Mouse (Mus musculus) spleen, adult 2 months (tissue): ENCODE measurements around the gene Il10rb. TPM values are rescaled to one million over a fixed set of nuclear protein-coding genes. Genes with fewer than 3 reads are reported as not detected.

Source experiments
- DNase-seq, 2 experiments: peaks; one replicate each; pipeline versions ENCODE4 v3.0.0 to v3.0.0-alpha.2; 2012 to 2021; ENCODE audit warnings: low spot score in 2 of 2, low read depth in 1 of 2
- H3K27ac ChIP-seq: fragments of 200-500 bp; 2 replicates; pipeline ENCODE4 v1.5.1; 2012; ENCODE audit warnings: low read length, inconsistent platforms; ENCODE audit not compliant: insufficient read depth
- H3K27me3 ChIP-seq: fragments of 200-500 bp; 2 replicates; pipeline ENCODE4 v1.6.1; 2012; ENCODE audit warnings: mild to moderate bottlenecking, moderate library complexity, low read length, inconsistent platforms; ENCODE audit not compliant: control insufficient read depth, insufficient read depth
- H3K36me3 ChIP-seq: fragments of 200-500 bp; 2 replicates; pipeline ENCODE4 v1.6.1; 2012; ENCODE audit warnings: mild to moderate bottlenecking, low read length, inconsistent platforms; ENCODE audit not compliant: control insufficient read depth, insufficient read depth
- H3K4me1 ChIP-seq: fragments of 200-500 bp; 2 replicates; pipeline ENCODE4 v1.6.1; 2011; ENCODE audit warnings: inconsistent platforms; ENCODE audit not compliant: control insufficient read depth, insufficient read depth, insufficient read length
- H3K4me3 ChIP-seq: fragments of 200-500 bp; 2 replicates; pipeline ENCODE4 v1.5.1; 2011; ENCODE audit warnings: mild to moderate bottlenecking, inconsistent platforms; ENCODE audit not compliant: insufficient read depth, insufficient read length; ENCODE audit errors: extremely low read depth
- CTCF ChIP-seq: fragments of 200-500 bp; IDR thresholded peaks from 2 replicates; pipeline ENCODE4 v1.5.1; 2011; ENCODE audit warnings: mild to moderate bottlenecking, inconsistent platforms; ENCODE audit not compliant: insufficient read depth, insufficient read length, insufficient replicate concordance; ENCODE audit errors: extremely low read depth
- POLR2A ChIP-seq: fragments of 200-500 bp; IDR thresholded peaks from 2 replicates; pipeline ENCODE4 v1.6.1; 2011; ENCODE audit warnings: low read depth, low read length, inconsistent platforms
- WGBS: fragments of 180-500 bp; shearing (Covaris S2); methylation state at CpG from one replicate; pipeline ENCODE4 v1.1.7; 2018; 5-methylcytosine and 5-hydroxymethylcytosine counted together
- polyA plus RNA-seq: library from polyadenylated mRNA; depleted of rRNA; stranded (reverse); fragments of >200 nt; gene quantifications from 2 replicates; pipeline ENCODE4 v1.2.3, GENCODE M21; 2012

Gene Il10rb
- polyA plus RNA-seq, 1 experiment, result 43.8 TPM

DNA sequence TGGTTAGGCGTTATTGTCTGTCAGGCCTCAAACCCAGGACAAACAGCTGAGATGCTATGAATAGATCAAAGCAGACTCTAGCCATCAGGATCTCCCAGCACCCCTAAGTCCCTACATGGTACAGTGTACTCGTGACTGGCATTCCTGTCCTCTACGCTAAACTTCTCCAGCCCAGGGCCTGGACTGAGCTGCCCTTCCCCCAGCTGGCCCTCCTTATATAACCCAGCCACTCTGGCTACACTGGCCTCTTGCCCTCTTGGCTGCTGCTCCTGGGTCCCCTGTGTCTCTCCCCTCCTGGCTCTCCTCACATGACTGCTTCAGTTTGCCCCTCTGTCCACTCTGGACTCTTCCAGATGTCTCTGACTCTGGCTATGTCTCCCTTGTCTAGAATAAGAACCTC, 56.7 kb downstream of the Il10rb start:
- no peaks in the 10 kb centered on the region for H3K27me3 ChIP-seq
- no peaks in the 10 kb centered on the region for H3K36me3 ChIP-seq
- peaks cover 21% of the 10 kb centered on the region; the same call in 1 of the 2 replicates for H3K4me1 ChIP-seq
- no peak for TF ChIP-seq POLR2A
- TF ChIP-seq CTCF, result no peak
- no peak overlapping the region for H3K4me3 ChIP-seq
- no peak for DNase-seq
- peak overlapping the region; percentile 11; the same call in 1 of the 2 replicates for H3K27ac ChIP-seq
- 58% methylated on average over 3 of the region's 3 CpGs for WGBS

- H3K27ac ChIP-seq, result no peak overlapping the region
- no peak for DNase-seq
These were observed 57.4 kb downstream of the Il10rb start for GRCm38 (mm10) chr16:91463400-91463799.

DNA sequence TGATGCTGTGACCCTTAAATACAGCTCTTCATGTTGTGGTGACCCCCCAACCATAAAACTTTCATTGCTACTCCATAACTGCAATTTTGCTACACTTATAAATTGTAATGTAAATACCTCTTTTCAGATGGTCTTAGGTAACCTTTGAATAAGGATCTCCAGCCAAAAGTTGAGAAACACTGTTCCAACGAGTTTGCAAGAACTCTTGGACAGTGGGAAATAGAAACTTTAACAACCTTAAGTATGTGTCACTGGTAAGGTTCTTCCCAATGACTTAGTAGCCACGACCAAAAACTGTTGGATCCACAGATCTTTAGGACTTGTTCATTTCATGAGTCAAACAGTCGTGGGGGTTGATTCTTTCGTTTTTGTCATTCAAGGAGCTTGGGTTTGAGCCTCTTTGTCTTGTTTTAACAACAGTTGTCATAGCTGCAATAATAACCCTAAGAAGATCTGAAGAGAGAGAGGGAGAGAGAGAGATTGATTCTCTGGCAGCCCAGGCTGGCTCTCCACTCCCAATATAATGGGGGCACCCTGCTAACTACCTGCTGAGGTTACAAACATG, 58.0 kb downstream of the Il10rb start:
- peak overlapping the region; percentile 60; the same call in 1 of the 2 replicates for H3K4me3 ChIP-seq
- peaks cover 20% of the 10 kb centered on the region; the same call in 1 of the 2 replicates for H3K4me1 ChIP-seq
- H3K36me3 ChIP-seq, result no peaks in the 10 kb centered on the region
- TF ChIP-seq POLR2A (no peak), CTCF (no peak)
- DNase-seq, result no peak
- WGBS, result 62% methylated on average over 4 of the region's 4 CpGs
- H3K27ac ChIP-seq, result peak overlapping the region; percentile 87
- H3K27me3 ChIP-seq, result no peaks in the 10 kb centered on the region

More at GRCm38 (mm10) chr16:91463400-91463799, 57.4 kb downstream of the Il10rb start:
- Histone ChIP-seq H3K4me1 (peaks cover 21% of the 10 kb centered on the region; the same call in 1 of the 2 replicates), H3K36me3 (no peaks in the 10 kb centered on the region), H3K4me3 (no peak overlapping the region), H3K27me3 (no peaks in the 10 kb centered on the region)
- 82% methylated on average over 2 of the region's 2 CpGs for WGBS
- no peak for TF ChIP-seq CTCF
- no peak for TF ChIP-seq POLR2A

GRCm38 (mm10) chr16:91464594-91465504, 58.9 kb downstream of the Il10rb start:
- H3K36me3 ChIP-seq, result no peaks in the 10 kb centered on the region
- WGBS, result under 1% methylated on average over 44 of the region's 44 CpGs
- peak overlapping the region; percentile 67 for H3K4me3 ChIP-seq
- DNase-seq, result peak; percentile 83 to 88
- peak overlapping the region; percentile 87 for H3K27ac ChIP-seq
- peaks cover 15% of the 10 kb centered on the region; the same call in 1 of the 2 replicates for H3K4me1 ChIP-seq
- peak; percentile 77 for TF ChIP-seq POLR2A
- no peak for TF ChIP-seq CTCF
- no peaks in the 10 kb centered on the region for H3K27me3 ChIP-seq

DNA sequence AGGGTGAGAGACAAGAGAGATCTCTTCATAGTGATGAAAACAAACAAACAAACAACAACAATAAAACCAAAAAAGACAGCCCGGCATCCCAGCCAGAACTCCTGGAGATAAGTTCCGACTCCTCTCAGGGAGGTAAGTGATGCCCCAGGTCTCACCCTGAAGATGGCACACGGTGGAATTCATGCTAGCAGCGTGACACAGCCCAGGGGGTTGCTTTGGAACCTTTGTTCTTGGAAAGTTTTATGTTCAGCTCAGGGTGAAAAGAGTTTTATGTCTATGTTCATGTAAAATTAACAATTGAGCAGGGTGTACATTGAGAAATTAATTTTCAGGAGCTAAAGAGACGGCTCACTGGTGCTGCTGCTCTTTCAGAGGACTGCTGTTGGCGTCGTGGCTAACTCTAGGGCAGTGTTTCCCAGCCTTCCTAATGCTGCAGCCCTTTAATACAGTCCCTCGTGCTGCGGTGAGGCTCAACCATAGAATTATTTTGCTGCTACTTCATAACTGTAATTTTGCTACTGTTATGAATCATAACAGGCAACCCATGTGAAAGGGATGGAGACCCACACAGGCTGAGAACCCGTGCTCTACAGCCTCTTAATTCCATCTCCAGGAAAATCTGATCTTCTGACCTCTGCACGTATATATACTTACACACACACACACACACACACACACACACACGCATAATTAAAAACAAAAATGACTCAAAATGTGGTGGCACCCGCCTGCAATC, 59.7 kb downstream of the Il10rb start:
- Histone ChIP-seq H3K4me3 (peak overlapping the region; percentile 67), H3K27ac (peak overlapping the region; percentile 72; the same call in 1 of the 2 replicates), H3K27me3 (no peaks in the 10 kb centered on the region), H3K4me1 (peaks cover 9% of the 10 kb centered on the region; the same call in 1 of the 2 replicates), H3K36me3 (no peaks in the 10 kb centered on the region)
- 51% methylated on average over 13 of the region's 13 CpGs for WGBS
- no peak for DNase-seq
- TF ChIP-seq CTCF, result no peak

DNA sequence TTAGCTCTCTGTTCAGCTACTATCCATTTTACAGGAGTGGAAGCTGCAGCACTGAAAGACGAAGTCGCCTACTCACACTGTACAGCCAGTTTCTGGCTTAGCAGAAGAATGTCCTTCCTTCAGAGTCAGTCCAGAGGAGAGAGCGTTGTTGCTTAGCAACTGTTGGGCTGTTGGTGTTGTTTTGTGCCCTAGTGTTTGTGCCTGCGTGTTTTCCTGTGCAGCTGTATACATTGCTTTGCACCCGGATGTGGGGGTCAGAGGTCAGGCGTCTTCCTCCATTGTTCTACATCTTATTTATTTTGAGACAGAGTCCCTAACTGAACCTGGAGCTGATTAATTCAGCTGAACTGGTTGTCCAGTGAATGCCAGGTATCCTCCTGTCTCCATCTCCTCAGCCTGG, 60.6 kb downstream of the Il10rb start:
- TF ChIP-seq POLR2A (no peak), CTCF (no peak)
- 74% methylated on average over 6 of the region's 6 CpGs for WGBS
- H3K4me3 ChIP-seq, result no peak overlapping the region
- no peaks in the 10 kb centered on the region for H3K27me3 ChIP-seq
- H3K27ac ChIP-seq, result no peak overlapping the region
- no peaks in the 10 kb centered on the region for H3K36me3 ChIP-seq
- DNase-seq, result no peak
- H3K4me1 ChIP-seq, result peaks cover 7% of the 10 kb centered on the region; the same call in 1 of the 2 replicates
